Mouse (Mus musculus): ENCODE results near the gene C2cd4a. TPM values are rescaled to one million over a fixed set of nuclear protein-coding genes. Genes with fewer than 3 reads are reported as not detected.

C2cd4a gene
- polyA plus RNA-seq, 1 experiment, result 0.02 TPM

- TF ChIP-seq USF1 (IDR thresholded peaks at IDR 0.05; ENCODE audit: low read depth), result no peak
- no peak for TF ChIP-seq MYOD1 (IDR thresholded peaks at IDR 0.05; ENCODE audit: control insufficient read depth, insufficient read length, low read depth)
- no peak for TF ChIP-seq MAX (IDR thresholded peaks at IDR 0.05)
- no peak for TF ChIP-seq FOSL1 (IDR thresholded peaks at IDR 0.05; ENCODE audit: insufficient read depth, low read length, poor library complexity, severe bottlenecking)
- TF ChIP-seq CEBPB (IDR thresholded peaks at IDR 0.05; ENCODE audit: low read depth), result no peak
- TF ChIP-seq CTCF (IDR thresholded peaks at IDR 0.05; ENCODE audit: control insufficient read depth, insufficient read depth, insufficient read length), result no peak
- TF ChIP-seq MYOG (IDR thresholded peaks at IDR 0.05; ENCODE audit: control insufficient read depth, extremely low read depth, insufficient read length), result no peak
Measured at GRCm38 (mm10) chr9:67813171-67813570, 19.0 kb downstream of the C2cd4a start.

GRCm38 (mm10) chr9:67811116-67811515, 21.0 kb downstream of the C2cd4a start:
- H3K79me3 ChIP-seq (ENCODE audit: low read depth), result no peaks in the 10 kb centered on the region
- no peak for TF ChIP-seq MAX (IDR thresholded peaks at IDR 0.05)
- no peak for TF ChIP-seq USF1 (IDR thresholded peaks at IDR 0.05; ENCODE audit: low read depth)
- TF ChIP-seq FOSL1 (IDR thresholded peaks at IDR 0.05; ENCODE audit: insufficient read depth, low read length, poor library complexity, severe bottlenecking), result no peak
- TF ChIP-seq MYOG (IDR thresholded peaks at IDR 0.05; ENCODE audit: control insufficient read depth, extremely low read depth, insufficient read length), result no peak
- no peak for TF ChIP-seq CTCF (IDR thresholded peaks at IDR 0.05; ENCODE audit: control insufficient read depth, insufficient read depth, insufficient read length)
- no peak for TF ChIP-seq MYOD1 (IDR thresholded peaks at IDR 0.05; ENCODE audit: control insufficient read depth, insufficient read length, low read depth)
- no peak for TF ChIP-seq CEBPB (IDR thresholded peaks at IDR 0.05; ENCODE audit: low read depth)
- H3K36me3 ChIP-seq (ENCODE audit: control insufficient read depth, insufficient read depth), result no peaks in the 10 kb centered on the region
- H3ac ChIP-seq (ENCODE audit: control insufficient read depth, insufficient read length, low read depth), result no peak overlapping the region
- H3K27me3 ChIP-seq (ENCODE audit: control insufficient read depth, insufficient read depth, insufficient read length), result no peaks in the 10 kb centered on the region
- no peak overlapping the region for H3K4me3 ChIP-seq (ENCODE audit: insufficient read depth, poor library complexity, severe bottlenecking)
- no peaks in the 10 kb centered on the region for H3K79me2 ChIP-seq (ENCODE audit: control insufficient read depth, insufficient read depth)

More at GRCm38 (mm10) chr9:67813171-67813570, 19.0 kb downstream of the C2cd4a start:
- no peak overlapping the region for H3K4me3 ChIP-seq (ENCODE audit: insufficient read depth, poor library complexity, severe bottlenecking)
- H3K36me3 ChIP-seq (ENCODE audit: control insufficient read depth, insufficient read depth), result no peaks in the 10 kb centered on the region
- H3K79me2 ChIP-seq (ENCODE audit: control insufficient read depth, insufficient read depth), result no peaks in the 10 kb centered on the region
- H3ac ChIP-seq (ENCODE audit: control insufficient read depth, insufficient read length, low read depth), result no peak overlapping the region
- no peaks in the 10 kb centered on the region for H3K27me3 ChIP-seq (ENCODE audit: control insufficient read depth, insufficient read depth, insufficient read length)
- no peaks in the 10 kb centered on the region for H3K79me3 ChIP-seq (ENCODE audit: low read depth)

GRCm38 (mm10) chr9:67810527-67810926, 21.6 kb downstream of the C2cd4a start:
- H3ac ChIP-seq (ENCODE audit: control insufficient read depth, insufficient read length, low read depth), result no peak overlapping the region
- TF ChIP-seq USF1 (IDR thresholded peaks at IDR 0.05; ENCODE audit: low read depth), result no peak
- no peak for TF ChIP-seq MYOG (IDR thresholded peaks at IDR 0.05; ENCODE audit: control insufficient read depth, extremely low read depth, insufficient read length)
- TF ChIP-seq CTCF (IDR thresholded peaks at IDR 0.05; ENCODE audit: control insufficient read depth, insufficient read depth, insufficient read length), result no peak
- no peak for TF ChIP-seq FOSL1 (IDR thresholded peaks at IDR 0.05; ENCODE audit: insufficient read depth, low read length, poor library complexity, severe bottlenecking)
- no peak for TF ChIP-seq MYOD1 (IDR thresholded peaks at IDR 0.05; ENCODE audit: control insufficient read depth, insufficient read length, low read depth)
- TF ChIP-seq CEBPB (IDR thresholded peaks at IDR 0.05; ENCODE audit: low read depth), result no peak
- TF ChIP-seq MAX (IDR thresholded peaks at IDR 0.05), result no peak
- H3K27me3 ChIP-seq (ENCODE audit: control insufficient read depth, insufficient read depth, insufficient read length), result no peaks in the 10 kb centered on the region
- no peaks in the 10 kb centered on the region for H3K79me2 ChIP-seq (ENCODE audit: control insufficient read depth, insufficient read depth)
- no peak overlapping the region for H3K4me3 ChIP-seq (ENCODE audit: insufficient read depth, poor library complexity, severe bottlenecking)
- no peaks in the 10 kb centered on the region for H3K79me3 ChIP-seq (ENCODE audit: low read depth)
- no peaks in the 10 kb centered on the region for H3K36me3 ChIP-seq (ENCODE audit: control insufficient read depth, insufficient read depth)

GRCm38 (mm10) chr9:67807000-67807399, 25.1 kb downstream of the C2cd4a start:
- Histone ChIP-seq H3K4me3 (ENCODE audit: insufficient read depth, poor library complexity, severe bottlenecking) (no peak overlapping the region), H3K79me2 (ENCODE audit: control insufficient read depth, insufficient read depth) (no peaks in the 10 kb centered on the region), H3K36me3 (ENCODE audit: control insufficient read depth, insufficient read depth) (no peaks in the 10 kb centered on the region), H3K27me3 (ENCODE audit: control insufficient read depth, insufficient read depth, insufficient read length) (no peaks in the 10 kb centered on the region), H3K79me3 (ENCODE audit: low read depth) (no peaks in the 10 kb centered on the region), H3ac (ENCODE audit: control insufficient read depth, insufficient read length, low read depth) (no peak overlapping the region)
- TF ChIP-seq CEBPB (IDR thresholded peaks at IDR 0.05; ENCODE audit: low read depth) (no peak), MYOD1 (IDR thresholded peaks at IDR 0.05; ENCODE audit: control insufficient read depth, insufficient read length, low read depth) (no peak)

GRCm38 (mm10) chr9:67802241-67802640, 29.9 kb downstream of the C2cd4a start:
- Histone ChIP-seq H3K79me2 (ENCODE audit: control insufficient read depth, insufficient read depth) (no peaks in the 10 kb centered on the region), H3K36me3 (ENCODE audit: control insufficient read depth, insufficient read depth) (no peaks in the 10 kb centered on the region), H3ac (ENCODE audit: control insufficient read depth, insufficient read length, low read depth) (no peak overlapping the region), H3K79me3 (ENCODE audit: low read depth) (no peaks in the 10 kb centered on the region), H3K27me3 (ENCODE audit: control insufficient read depth, insufficient read depth, insufficient read length) (no peaks in the 10 kb centered on the region), H3K4me3 (ENCODE audit: insufficient read depth, poor library complexity, severe bottlenecking) (no peak overlapping the region)
- TF ChIP-seq USF1 (IDR thresholded peaks at IDR 0.05; ENCODE audit: low read depth), result no peak
- no peak for TF ChIP-seq MYOG (IDR thresholded peaks at IDR 0.05; ENCODE audit: control insufficient read depth, extremely low read depth, insufficient read length)
- no peak for TF ChIP-seq CEBPB (IDR thresholded peaks at IDR 0.05; ENCODE audit: low read depth)
- no peak for TF ChIP-seq MYOD1 (IDR thresholded peaks at IDR 0.05; ENCODE audit: control insufficient read depth, insufficient read length, low read depth)
- TF ChIP-seq CTCF (IDR thresholded peaks at IDR 0.05; ENCODE audit: control insufficient read depth, insufficient read depth, insufficient read length), result no peak
- TF ChIP-seq MAX (IDR thresholded peaks at IDR 0.05), result no peak
- TF ChIP-seq FOSL1 (IDR thresholded peaks at IDR 0.05; ENCODE audit: insufficient read depth, low read length, poor library complexity, severe bottlenecking), result no peak

Data from C2C12 (cell line).